Mouse (Mus musculus) Patski (cell line): ENCODE results near the gene Dnase2b. TPM values are rescaled to one million over a fixed set of nuclear protein-coding genes. Genes with fewer than 3 reads are reported as not detected.

Experiments used
- ATAC-seq: fragments of 100-300 bp; one replicate; pipeline ENCODE4 v1.8.0; 2021
- CTCF ChIA-PET: fragments of 350-600 bp; sonication (Branson Sonifier 250); formaldehyde crosslinking; loops from one replicate; lab custom pipeline; 2022; ENCODE audit warnings: inconsistent platforms; lab: Charles Lee
- POLR2A ChIA-PET: fragments of 350-600 bp; sonication (Branson Sonifier 250); formaldehyde crosslinking; loops from one replicate; lab custom pipeline; 2022; ENCODE audit warnings: antibody characterized with exemption, inconsistent platforms; lab: Charles Lee
- DNase-seq: peaks from one replicate; pipeline ENCODE4 v3.0.0-alpha.2; 2011; ENCODE audit warnings: low read depth, low spot score
- H3K27me3 ChIP-seq: fragments of 371-371 bp; one replicate; pipeline ENCODE4 v1.5.1; 2021
- CTCF ChIP-seq: fragments of 100-300 bp; IDR thresholded peaks from one replicate; pipeline ENCODE4 v1.5.1; 2021
- in situ Hi-C: fragments of 300-500 bp; cut with MboI; formaldehyde crosslinking; loops from 3 replicates; pipeline ENCODE4 v1.11.1; 2018; ENCODE audit warnings: low pct_unique_long_range_greater_than_20kb, mixed read lengths
- polyA plus RNA-seq: library from polyadenylated mRNA; unstranded; gene quantifications from one replicate; pipeline ENCODE4 v1.2.3, GENCODE M21; 2021

Gene Dnase2b
- polyA plus RNA-seq, 1 experiment from 2014 or later, result 0.03 TPM

GRCm38 (mm10) chr3:146650716-146651115 is 35.3 kb upstream of the Dnase2b start:
- in situ Hi-C loops, result no loop called here
- TF ChIP-seq CTCF, result no peak
- H3K27me3 ChIP-seq, result no peaks in the 10 kb centered on the region
- no peak for DNase-seq
- ChIA-PET CTCF (interaction anchor here (1.2 kb wide), 1 partner anchor 13 kb away, joined by 4 read pairs; no protein-coding TSS in a partner anchor), POLR2A (interaction anchor here (0.5 kb wide), 1 partner anchor 67 kb away, joined by 6 read pairs; no protein-coding TSS in a partner anchor)
- no peak for ATAC-seq

- DNase-seq (no peak), ATAC-seq (peak; percentile 60)
- ChIA-PET CTCF (interaction anchor here (1.1 to 1.2 kb wide), 2 partner anchors 18 to 42 kb away, joined by 3 read pairs; no protein-coding TSS in a partner anchor), POLR2A (interaction anchor here (1.8 kb wide), 1 partner anchor 13 kb away, joined by 5 read pairs; no protein-coding TSS in a partner anchor)
- no peaks in the 10 kb centered on the region for H3K27me3 ChIP-seq
- no peak for TF ChIP-seq CTCF
- in situ Hi-C loops, result no loop called here
These were observed 34.0 kb upstream of the Dnase2b start for GRCm38 (mm10) chr3:146649311-146649894.

GRCm38 (mm10) chr3:146641818-146642427 is 26.5 kb upstream of the Dnase2b start:
- no peaks in the 10 kb centered on the region for H3K27me3 ChIP-seq
- in situ Hi-C loops, result no loop called here
- POLR2A ChIA-PET, result interaction anchor here (0.7 to 1.2 kb wide), 2 partner anchors 13 to 82 kb away, joined by 3 read pairs; no protein-coding TSS in a partner anchor
- TF ChIP-seq CTCF, result no peak
- DNase-seq (peak; percentile 71), ATAC-seq (peak; percentile 57)
- CTCF ChIA-PET, result interaction anchor here (1.0 to 2.0 kb wide), 7 partner anchors 10 to 141 kb away, joined by 3 to 9 read pairs (median 4); no protein-coding TSS in a partner anchor

GRCm38 (mm10) chr3:146632506-146632905 is 17.1 kb upstream of the Dnase2b start:
- TF ChIP-seq CTCF, result no peak
- no peak for DNase-seq
- no peaks in the 10 kb centered on the region for H3K27me3 ChIP-seq
- ChIA-PET CTCF (interaction anchor here (1.1 to 2.9 kb wide), 4 partner anchors 10 to 24 kb away, joined by 3 to 9 read pairs (median 5); no protein-coding TSS in a partner anchor), POLR2A (interaction anchor here (0.6 kb wide), 1 partner anchor 23 kb away, joined by 3 read pairs; no protein-coding TSS in a partner anchor)
- ATAC-seq, result no peak
- in situ Hi-C loops, result no loop called here

GRCm38 (mm10) chr3:146628227-146628982 is 13.0 kb upstream of the Dnase2b start:
- in situ Hi-C loops, result no loop called here
- POLR2A ChIA-PET, result interaction anchor here (0.9 kb wide), 1 partner anchor 14 kb away, joined by 3 read pairs; no protein-coding TSS in a partner anchor
- peak; percentile 73 for ATAC-seq
- DNase-seq, result no peak
- no peaks in the 10 kb centered on the region for H3K27me3 ChIP-seq
- CTCF ChIA-PET, result interaction anchor here (0.8 to 2.5 kb wide), 7 partner anchors 9 to 18 kb away, joined by 3 to 9 read pairs (median 4); no protein-coding TSS in a partner anchor
- no peak for TF ChIP-seq CTCF

- H3K27me3 ChIP-seq, result no peaks in the 10 kb centered on the region
- in situ Hi-C loops, result no loop called here
- no peak for DNase-seq
- POLR2A ChIA-PET, result no interaction called here
- no peak for TF ChIP-seq CTCF
- no peak for ATAC-seq
- CTCF ChIA-PET, result interaction anchor here (1.0 to 1.1 kb wide), 3 partner anchors 18 to 60 kb away, joined by 3 read pairs; partner anchors contain the start of gene Samd13
These were observed 10.4 kb upstream of the Dnase2b start for GRCm38 (mm10) chr3:146625766-146626165.

- ChIA-PET CTCF (interaction anchor here (1.1 to 1.8 kb wide), 5 partner anchors 10 to 93 kb away, joined by 3 to 6 read pairs (median 3); no protein-coding TSS in a partner anchor), POLR2A (no interaction called here)
- ATAC-seq (no peak), DNase-seq (no peak)
- no peaks in the 10 kb centered on the region for H3K27me3 ChIP-seq
- in situ Hi-C loops, result no loop called here
- no peak for TF ChIP-seq CTCF
These were observed 6.6 kb upstream of the Dnase2b start for GRCm38 (mm10) chr3:146621966-146622365.

- ChIA-PET CTCF (interaction anchor here (1.5 kb wide), 1 partner anchor 8 kb away, joined by 3 read pairs; no protein-coding TSS in a partner anchor), POLR2A (no interaction called here)
- no peaks in the 10 kb centered on the region for H3K27me3 ChIP-seq
- in situ Hi-C loops, result no loop called here
- no peak for TF ChIP-seq CTCF
- no peak for ATAC-seq
- no peak for DNase-seq
These were observed 5.3 kb upstream of the Dnase2b start for GRCm38 (mm10) chr3:146620555-146621249.

- CTCF ChIA-PET, result interaction anchor here (2.3 kb wide), 1 partner anchor 9 kb away, joined by 9 read pairs; no protein-coding TSS in a partner anchor
- no peak for TF ChIP-seq CTCF
- no peak for ATAC-seq
- no peak for DNase-seq
- H3K27me3 ChIP-seq, result no peaks in the 10 kb centered on the region
- in situ Hi-C loops, result no loop called here
- POLR2A ChIA-PET, result no interaction called here
These were observed 4.7 kb upstream of the Dnase2b start for GRCm38 (mm10) chr3:146620101-146620500.
